Mouse (Mus musculus) left cerebral cortex, adult 18-20 months (tissue): Measurements from ENCODE around the gene Calr3. TPM values are rescaled to one million over a fixed set of nuclear protein-coding genes. Genes with fewer than 3 reads are reported as not detected.
A peak's percentile ranks its signal among the peaks of the same experiment; 100 is the strongest.

Source experiments
- DNase-seq, 2 experiments: peaks; one replicate each; pipeline ENCODE4 v3.0.0; 2021 to 2022; ENCODE audit warnings: low spot score in 2 of 2, mixed read lengths in 1 of 2
- total RNA-seq, 2 experiments: library from RNA; stranded (reverse); gene quantifications; 2 replicates each; pipeline ENCODE4 v1.2.3; 2021

Gene Calr3
- total RNA-seq, 2 experiments from 2014 or later = 1.0 to 1.1 TPM

DNA sequence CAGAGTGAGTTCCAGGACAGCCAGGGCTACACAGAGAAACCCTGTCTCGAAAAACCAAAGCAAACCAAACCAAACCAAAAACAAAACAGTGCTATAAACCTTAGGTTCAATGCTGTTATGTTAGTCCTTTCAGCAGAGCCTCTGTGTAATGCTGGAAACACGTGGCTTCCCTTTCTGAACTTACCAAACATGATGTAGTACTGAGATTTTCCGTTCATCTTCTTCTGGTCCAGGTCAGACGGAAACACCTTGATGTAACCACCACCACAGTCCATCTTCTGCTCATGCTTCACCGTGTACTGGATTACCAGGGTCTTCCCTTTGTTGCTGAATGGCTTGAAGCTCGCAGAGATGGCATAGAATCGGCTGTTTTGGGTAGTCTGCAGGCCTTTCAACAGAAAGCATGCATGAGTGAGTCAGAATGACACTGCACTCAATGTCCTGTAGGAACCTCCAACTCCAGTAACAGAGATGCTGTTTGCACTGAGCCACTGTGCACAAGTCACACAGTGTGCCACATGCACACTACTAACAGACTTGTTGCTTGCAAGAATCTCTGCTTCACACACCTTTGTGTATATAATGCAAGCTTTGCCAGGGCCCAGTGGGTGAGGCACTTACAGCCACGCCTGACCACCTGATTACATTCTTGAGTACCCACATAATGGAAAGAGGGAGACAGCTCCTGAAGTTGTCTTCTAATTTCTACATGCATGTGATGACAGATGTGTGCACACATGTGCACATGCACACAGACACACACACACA, 5.2 kb downstream of the Calr3 start:
- no peak for DNase-seq

DNA sequence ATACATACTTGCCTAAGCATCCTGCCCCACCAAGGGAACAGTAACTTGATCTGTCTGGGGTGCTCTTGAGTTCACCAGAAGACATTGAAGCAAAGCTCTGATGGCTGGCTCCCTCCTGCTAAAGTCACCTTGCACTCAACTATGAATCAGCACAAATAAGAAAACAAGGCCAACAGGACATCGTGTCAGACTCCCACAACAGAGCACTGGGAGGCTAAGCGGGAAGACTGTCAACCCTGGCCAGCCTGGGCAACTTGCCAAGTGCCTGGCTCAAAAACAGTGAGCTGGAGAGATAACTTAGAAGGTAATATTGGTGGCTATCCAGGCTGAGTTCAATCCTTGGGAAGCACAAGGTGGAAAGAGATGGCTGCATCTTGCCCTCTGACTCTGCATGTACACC, 8.7 kb downstream of the Calr3 start:
- no peak for DNase-seq

GRCm38 (mm10) chr8:72429676-72430075, 14.0 kb downstream of the Calr3 start:
- no peak for DNase-seq

- no peak for DNase-seq
Observed at GRCm38 (mm10) chr8:72422926-72423325, 20.7 kb downstream of the Calr3 start.

DNA sequence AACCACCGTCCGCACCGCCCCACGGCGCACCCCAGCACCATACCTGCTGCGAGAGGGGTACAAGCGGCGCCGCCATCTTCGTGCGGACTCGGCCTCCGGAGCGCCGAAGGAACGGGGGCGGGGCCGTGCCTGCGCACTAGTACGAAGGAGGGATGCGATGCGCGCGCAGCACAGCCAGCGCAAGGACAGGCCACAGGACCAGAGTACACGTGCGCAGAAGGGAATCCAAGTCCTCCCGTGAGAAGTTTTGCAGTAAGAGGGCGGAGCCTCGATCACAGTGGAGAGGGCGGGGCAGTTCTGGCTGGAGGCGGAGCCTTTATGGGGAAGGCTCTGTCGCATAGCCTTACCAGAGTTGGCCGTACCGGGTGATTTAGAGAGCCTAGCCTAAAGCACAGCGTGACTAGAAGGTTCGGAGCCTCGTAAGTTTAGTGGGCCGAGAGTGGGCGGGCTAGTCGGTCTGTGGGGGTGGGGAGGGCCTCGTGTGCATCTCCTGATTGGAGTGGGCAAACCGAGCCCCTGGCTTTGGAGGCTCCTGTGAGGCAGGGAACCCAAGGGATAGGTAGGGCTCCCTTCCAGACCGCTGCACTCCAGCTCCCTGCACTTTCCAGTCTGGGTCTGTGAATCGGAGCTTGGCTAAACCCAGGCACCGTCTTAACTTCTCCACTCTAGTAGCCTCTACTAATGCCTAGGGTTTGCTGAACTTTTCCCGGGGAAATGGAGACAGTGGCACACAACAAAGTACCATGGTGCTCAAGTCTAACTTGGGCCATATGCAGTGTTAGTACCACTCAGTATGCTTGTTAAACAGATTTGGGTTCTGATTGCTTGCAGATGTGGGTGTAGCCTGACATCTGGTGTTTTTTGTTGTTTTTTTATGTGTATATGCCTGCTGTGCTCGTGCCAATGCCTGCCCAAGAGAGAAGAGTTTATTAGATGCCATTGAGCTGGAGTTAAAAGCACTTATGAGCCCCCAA, 22.0 kb downstream of the Calr3 start, which contains the start of gene Eps15l1:
Gene Eps15l1, minus strand, starts transcription at position 99 of the 974 bp plus-strand sequence.
- peak; percentile 99 for DNase-seq

DNA sequence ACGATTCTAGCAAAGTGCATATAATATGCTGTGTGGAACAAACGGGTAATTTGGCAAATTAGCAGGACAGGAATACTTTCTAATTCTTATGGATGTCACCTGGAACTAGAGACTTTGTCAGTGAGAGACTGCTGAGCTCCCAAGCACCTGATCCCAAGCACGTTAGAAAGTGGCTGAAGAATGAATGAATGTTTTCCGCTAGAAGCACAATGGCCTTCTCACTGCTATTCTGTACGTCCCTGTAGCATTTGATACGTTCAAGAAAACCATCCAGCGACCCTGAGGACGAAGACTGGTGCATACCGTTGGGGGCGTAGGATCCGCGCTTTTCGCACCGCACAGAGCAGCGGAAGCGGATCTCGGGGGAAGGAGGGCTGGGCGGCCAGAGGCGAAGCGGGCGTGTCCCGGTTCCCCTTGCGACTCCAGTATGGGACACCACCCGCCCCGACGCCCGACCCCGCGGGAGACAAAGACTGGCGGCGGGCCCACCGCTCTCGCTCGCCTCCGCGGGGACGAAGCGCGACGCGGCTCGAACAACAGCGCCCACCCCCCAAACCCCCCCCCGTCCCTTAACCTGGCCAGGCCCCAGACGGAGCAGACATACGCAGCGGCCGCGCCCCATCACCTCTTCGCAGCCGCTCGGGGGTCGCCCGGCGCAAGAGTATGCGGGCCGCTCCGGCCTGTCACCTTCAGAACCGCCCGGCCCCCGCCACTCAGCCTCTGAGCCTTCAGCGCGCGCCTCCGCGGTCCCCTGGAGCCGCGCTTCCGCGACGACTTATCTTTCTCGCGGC, 22.9 kb downstream of the Calr3 start:
- DNase-seq = peak; percentile 26 to 46

GRCm38 (mm10) chr8:72418073-72418472, 25.6 kb downstream of the Calr3 start:
- DNase-seq = no peak

DNA sequence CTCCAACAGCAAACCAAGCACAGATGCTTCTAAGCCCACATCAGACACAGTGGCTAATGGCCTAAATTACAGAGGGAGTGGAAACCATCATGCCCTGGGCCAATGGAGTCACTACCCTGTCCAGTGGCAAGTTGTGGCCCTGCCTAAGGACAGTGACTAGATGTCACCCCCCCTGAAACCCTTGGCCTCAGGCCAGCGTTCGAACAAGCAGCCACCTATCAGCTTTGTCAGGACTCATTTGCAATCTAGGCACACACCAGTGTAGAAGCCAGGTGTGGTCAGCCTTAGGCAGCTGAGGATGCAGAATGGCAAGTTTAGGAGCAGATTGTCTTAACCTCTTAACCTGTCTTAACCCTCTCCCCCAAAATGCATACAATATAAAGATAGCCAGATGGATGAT, 28.4 kb downstream of the Calr3 start:
- no peak for DNase-seq

DNA sequence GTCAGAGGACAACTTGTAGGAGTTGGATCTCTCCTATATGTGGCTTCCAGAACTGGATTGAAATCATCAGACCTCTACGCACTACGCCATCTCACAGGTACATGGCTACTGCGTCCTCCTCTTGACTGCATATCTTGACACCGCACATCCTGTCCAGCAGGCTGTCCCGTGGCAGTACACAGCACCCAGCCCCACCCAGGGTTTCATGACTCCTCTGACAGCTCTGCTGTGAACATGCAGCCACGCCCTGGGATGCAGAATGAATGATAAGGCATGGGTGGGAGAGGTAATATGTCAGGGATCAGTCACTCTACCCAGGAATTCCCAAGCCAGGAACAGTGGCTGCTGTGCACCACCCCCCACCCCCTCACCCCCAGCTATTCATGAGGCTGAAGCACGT, 29.8 kb downstream of the Calr3 start:
- DNase-seq = no peak

DNA sequence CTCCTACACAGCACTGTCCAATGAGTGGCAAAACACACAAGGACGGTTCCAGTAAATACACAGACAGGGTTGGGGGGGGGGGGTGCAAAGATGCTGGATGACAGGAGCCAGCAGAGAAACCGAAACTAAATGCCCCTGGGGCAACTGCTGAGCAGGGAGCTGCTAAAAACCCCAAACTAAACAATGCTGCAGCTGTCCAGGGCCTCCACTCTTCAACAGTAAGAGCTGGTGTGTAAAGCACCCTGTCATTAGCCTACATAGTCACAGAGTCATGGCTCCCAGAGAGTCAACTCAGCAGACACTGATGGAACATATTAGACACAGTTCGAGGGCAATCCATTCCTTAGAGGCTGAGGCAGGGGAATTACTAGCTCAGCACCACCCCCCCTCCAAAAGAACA, 34.2 kb downstream of the Calr3 start:
- no peak for DNase-seq

GRCm38 (mm10) chr8:72407878-72408277, 35.8 kb downstream of the Calr3 start:
- DNase-seq = no peak

DNA sequence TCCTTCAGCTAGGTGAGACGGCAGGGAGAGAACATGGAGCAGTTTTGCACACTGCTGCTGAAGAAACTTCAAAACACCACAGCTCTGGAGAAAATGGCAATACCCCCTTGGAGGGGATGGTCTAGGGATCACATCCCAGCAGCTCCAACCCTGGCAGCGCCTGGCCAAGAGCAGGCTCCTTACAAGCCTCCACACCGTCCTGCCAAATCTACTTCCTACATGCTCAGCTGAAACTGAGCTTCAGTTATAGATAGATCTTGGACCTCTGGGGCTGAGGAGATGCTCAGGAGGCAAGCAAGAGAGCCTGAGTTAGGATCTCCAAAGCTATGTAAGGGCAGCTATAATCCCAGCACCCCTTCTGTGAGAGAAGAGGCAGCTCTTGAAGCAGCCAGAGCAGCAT, 40.7 kb downstream of the Calr3 start:
- DNase-seq = no peak

DNA sequence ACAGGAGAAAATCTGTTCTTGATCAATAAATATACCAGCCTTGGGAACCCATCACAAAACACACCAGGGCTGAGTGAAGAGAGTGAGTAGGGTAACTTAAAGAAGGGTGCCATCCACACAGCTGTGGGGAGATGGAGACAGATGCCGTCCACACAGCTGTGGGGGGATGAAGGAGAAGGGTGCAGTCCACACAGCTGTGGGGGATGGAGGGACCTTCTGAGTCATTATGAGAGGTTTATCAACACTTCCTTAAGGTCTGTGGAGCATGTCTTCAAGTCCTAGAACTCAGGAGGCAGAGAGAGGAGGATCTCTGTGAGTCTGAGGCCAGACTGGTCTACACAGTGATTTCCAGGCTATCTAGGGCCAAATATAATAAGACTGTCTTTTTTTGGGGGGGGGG, 42.3 kb downstream of the Calr3 start:
- DNase-seq = no peak

DNA sequence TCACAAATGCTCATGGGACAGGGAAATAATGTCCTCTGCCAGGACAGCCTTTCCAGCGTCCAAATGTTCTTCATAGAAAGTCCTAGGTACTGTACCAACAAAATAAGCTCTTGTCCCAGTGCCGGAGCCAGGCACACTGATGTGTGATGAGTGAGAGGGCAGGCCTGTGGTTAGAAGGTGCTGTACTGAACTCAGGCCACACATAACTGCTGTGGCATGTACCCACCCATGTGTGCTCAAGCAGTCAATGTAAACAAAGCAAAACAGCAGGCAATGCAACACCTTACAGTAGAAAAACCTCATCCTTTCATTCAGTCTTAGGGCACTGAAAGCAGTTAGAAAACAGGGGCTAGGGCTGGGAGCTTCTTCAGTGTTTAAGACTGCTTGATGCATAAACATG, 57.9 kb downstream of the Calr3 start:
- no peak for DNase-seq

DNA sequence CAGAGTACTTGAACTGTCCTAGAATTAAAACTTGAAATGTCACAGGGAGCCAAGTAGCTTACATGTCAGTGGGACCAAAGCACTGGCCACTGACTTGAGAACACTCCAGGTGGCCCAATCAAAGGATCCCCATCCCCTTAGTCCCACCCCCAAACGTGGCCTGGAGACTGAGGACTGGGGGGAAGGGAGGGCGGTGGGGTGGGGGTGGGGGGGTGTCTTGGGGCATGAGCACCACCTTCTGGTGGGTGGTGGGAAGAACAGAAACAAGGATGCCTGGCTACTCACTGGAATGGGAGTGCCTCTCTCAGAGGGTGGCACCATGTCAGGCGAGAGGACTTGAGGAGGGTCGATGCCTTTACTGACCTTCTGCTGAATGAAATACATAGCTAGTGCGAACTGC, 61.3 kb downstream of the Calr3 start:
- no peak for DNase-seq

DNA sequence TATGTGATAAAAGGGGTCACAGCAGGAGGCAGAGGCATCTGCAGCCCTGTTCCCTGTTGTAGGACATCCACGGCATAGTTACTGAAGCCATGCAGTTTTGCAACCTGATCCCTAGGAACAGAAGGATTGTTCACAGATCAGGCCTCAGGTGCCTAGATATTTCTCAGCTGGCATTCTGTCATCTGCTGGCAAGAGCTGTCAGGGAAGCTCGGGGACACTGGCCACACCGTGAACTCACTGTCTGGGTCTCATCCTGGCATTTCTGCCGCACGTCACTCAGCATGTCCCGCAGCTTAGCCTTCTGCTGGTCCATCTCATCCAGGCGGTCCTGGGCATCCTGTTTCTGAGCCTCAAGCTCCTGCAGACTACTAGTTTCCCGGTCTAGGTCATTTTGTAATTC, 63.0 kb downstream of the Calr3 start:
- no peak for DNase-seq

GRCm38 (mm10) chr8:72376900-72377299, 66.8 kb downstream of the Calr3 start:
- no peak for DNase-seq

GRCm38 (mm10) chr8:72376309-72376708, 67.4 kb downstream of the Calr3 start:
- DNase-seq = no peak

- DNase-seq = no peak
Observed at GRCm38 (mm10) chr8:72375161-72375560, 68.5 kb downstream of the Calr3 start.
